In genomic region chr4:107448481-107448880, GRCm38 (mm10) we compare ENCODE assay signal across 13 mouse cellular contexts. TPM values are rescaled to one million over a fixed set of nuclear protein-coding genes. Genes with fewer than 3 reads are reported as not detected.
A peak's percentile ranks its signal among the peaks of the same experiment; 100 is the strongest.
DNase-seq lines count a peak whose midpoint lies in the region; ATAC-seq and TF ChIP-seq lines count a peak whose summit lies in the region.
"Had no signal": no experiment of that assay in that cellular context is flagged by ENCODE, and none has a peak within 500 bp of the region (broad histone marks: within the 10 kb centered on the region; RNA-seq: fewer than 3 reads in every experiment).

No protein-coding gene starts in this region.

- DNase-seq in gastrocnemius, postnatal 10 days = peak; percentile 34
- no peak for DNase-seq in gastrocnemius, postnatal 4 days (ENCODE audit: low spot score in 2 of 2)
- DNase-seq in liver (peak; percentile 33), CH12.LX (ENCODE audit: extremely low read depth) (peak; percentile 21)
- no peak for DNase-seq in liver, embryonic 11.5 days (ENCODE audit: low spot score)
- DNase-seq: cerebellum, adult 11-12 months; forebrain, postnatal 0 days had no signal

- dilution Hi-C loops in CH12.LX (cut with MboI; ENCODE audit: extremely low pct_ligation_motif_present, extremely low pct_unique_long_range_greater_than_20kb, low sequenced_read_pairs) = no loop called here

- no peaks in the 10 kb centered on the region for H3K36me3 ChIP-seq in liver, embryonic 11.5 days (ENCODE audit: control insufficient read depth, insufficient read depth, low read length)
- H3K36me3 ChIP-seq in CH12.LX (replicated peaks in 1 of 2; ENCODE audit: control insufficient read depth in 1 of 2, insufficient read depth in 1 of 2, low read length in 1 of 2) = no peaks in the 10 kb centered on the region
- no peaks in the 10 kb centered on the region for H3K36me3 ChIP-seq in hindbrain, embryonic 13.5 days
- H3K36me3 ChIP-seq in hindbrain, embryonic 12.5 days = no peaks in the 10 kb centered on the region
- H3K36me3 ChIP-seq: embryonic facial prominence, embryonic 13.5 days had no signal

- no peaks in the 10 kb centered on the region for H3K79me2 ChIP-seq in CH12.LX (replicated peaks; ENCODE audit: control insufficient read depth, extremely low read depth, insufficient read depth, poor library complexity, severe bottlenecking)

- WGBS in liver, embryonic 11.5 days = 85% methylated on average over 6 of the region's 6 CpGs
- 93% methylated on average over 6 of the region's 6 CpGs for WGBS in hindbrain, embryonic 13.5 days
- 92% methylated on average over 6 of the region's 6 CpGs for WGBS in hindbrain, embryonic 12.5 days

- H3K27ac ChIP-seq in liver, embryonic 11.5 days (ENCODE audit: low read depth, low read length) = no peak overlapping the region
- H3K27ac ChIP-seq in CH12.LX (ENCODE audit: insufficient read depth, low read depth) = no peak overlapping the region
- H3K27ac ChIP-seq in cortical plate, adult 2 months (ENCODE audit: insufficient read depth, low read length) = no peak overlapping the region
- no peak overlapping the region for H3K27ac ChIP-seq in hindbrain, embryonic 13.5 days
- no peak overlapping the region for H3K27ac ChIP-seq in hindbrain, embryonic 12.5 days
- H3K27ac ChIP-seq: embryonic facial prominence, embryonic 13.5 days had no signal

- peak; percentile 40 for TF ChIP-seq RAD21 in CH12.LX (IDR thresholded peaks at IDR 0.05; ENCODE audit: low read depth, low read length)

- H3K9me3 ChIP-seq in liver, embryonic 11.5 days (ENCODE audit: control insufficient read depth, low read length) = no peaks in the 10 kb centered on the region
- H3K9me3 ChIP-seq in CH12.LX (replicated peaks; ENCODE audit: low read length) = peaks cover 6% of the 10 kb centered on the region
- H3K9me3 ChIP-seq in hindbrain, embryonic 13.5 days = no peaks in the 10 kb centered on the region
- no peaks in the 10 kb centered on the region for H3K9me3 ChIP-seq in hindbrain, embryonic 12.5 days (replicated peaks)
- H3K9me3 ChIP-seq: embryonic facial prominence, embryonic 13.5 days had no signal

- no peak for ATAC-seq in liver, embryonic 11.5 days (replicated peaks; ENCODE audit: low FRiP score)
- no peak for ATAC-seq in hindbrain, embryonic 13.5 days (ENCODE audit: low FRiP score)
- no peak for ATAC-seq in hindbrain, embryonic 12.5 days (ENCODE audit: low FRiP score)
- ATAC-seq: activated CD4-positive, CD25-positive, alpha-beta regulatory T cell, adult 4 months; forebrain, postnatal 0 days had no signal

- H3K4me1 ChIP-seq in liver, embryonic 11.5 days (replicated peaks; ENCODE audit: control insufficient read depth, insufficient read depth, low read length) = no peaks in the 10 kb centered on the region
- H3K4me1 ChIP-seq in CH12.LX (ENCODE audit: control insufficient read depth in 1 of 2, insufficient read depth in 2 of 2) = peaks cover 2 to 4% of the 10 kb centered on the region in 2 experiments; a peak in 3 of 4 replicates
- no peaks in the 10 kb centered on the region for H3K4me1 ChIP-seq in cortical plate, adult 2 months (ENCODE audit: control insufficient read depth, insufficient read depth, low read length)
- H3K4me1 ChIP-seq in hindbrain, embryonic 13.5 days (replicated peaks) = peaks cover 8% of the 10 kb centered on the region; the same call in 1 of the 2 replicates
- H3K4me1 ChIP-seq in hindbrain, embryonic 12.5 days = peaks cover 8% of the 10 kb centered on the region

- no peak overlapping the region for H3K4me2 ChIP-seq in liver, embryonic 11.5 days
- no peak overlapping the region for H3K4me2 ChIP-seq in CH12.LX (ENCODE audit: insufficient read depth, low read depth, poor library complexity, severe bottlenecking)
- H3K4me2 ChIP-seq in hindbrain, embryonic 13.5 days = no peak overlapping the region
- no peak overlapping the region for H3K4me2 ChIP-seq in hindbrain, embryonic 12.5 days (replicated peaks)
- H3K4me2 ChIP-seq: embryonic facial prominence, embryonic 13.5 days had no signal

- TF ChIP-seq CTCF in CH12.LX (conservative IDR thresholded peaks at IDR 0.05 in 1 of 2, IDR thresholded peaks at IDR 0.05 in 1 of 2; ENCODE audit: low read depth in 2 of 2, low read length in 2 of 2) = peak in 1 of 2 experiments; percentile 62; a peak in 2 of 4 replicates
- 0 out of 2 replicates have a peak, but pooled peaks have one; percentile 14 for TF ChIP-seq CTCF in cortical plate, adult 2 months (IDR thresholded peaks at IDR 0.05; ENCODE audit: extremely low read depth, insufficient read depth, low read length)

- in situ Hi-C loops in CH12.LX (cut with MboI; ENCODE audit: low pct_ligation_motif_present, low pct_unique_long_range_greater_than_20kb, low sequenced_read_pairs) = loop anchor here (10.0 kb wide), 1 partner anchor 206 kb away; no protein-coding TSS in a partner anchor

- H3K4me3 ChIP-seq in liver, embryonic 11.5 days (ENCODE audit: low read depth, low read length) = no peak overlapping the region
- no peak overlapping the region for H3K4me3 ChIP-seq in CH12.LX (replicated peaks in 1 of 3; ENCODE audit: low read depth in 2 of 3, low read length in 2 of 3, poor library complexity in 1 of 3)
- no peak overlapping the region for H3K4me3 ChIP-seq in cortical plate, adult 2 months (ENCODE audit: insufficient read depth, low read length)
- no peak overlapping the region for H3K4me3 ChIP-seq in hindbrain, embryonic 13.5 days
- no peak overlapping the region for H3K4me3 ChIP-seq in hindbrain, embryonic 12.5 days
- H3K4me3 ChIP-seq: embryonic facial prominence, embryonic 13.5 days had no signal

- no peak for TF ChIP-seq EP300 in CH12.LX (IDR thresholded peaks at IDR 0.05; ENCODE audit: low read length)

- H3K27me3 ChIP-seq in liver, embryonic 11.5 days (replicated peaks; ENCODE audit: control insufficient read depth, insufficient read depth, low read length) = peaks cover 9% of the 10 kb centered on the region
- H3K27me3 ChIP-seq in CH12.LX (replicated peaks) = no peaks in the 10 kb centered on the region
- H3K27me3 ChIP-seq in hindbrain, embryonic 13.5 days = peaks cover 14% of the 10 kb centered on the region
- H3K27me3 ChIP-seq in hindbrain, embryonic 12.5 days = peaks cover 12% of the 10 kb centered on the region

- TF ChIP-seq POLR2A in CH12.LX (IDR thresholded peaks at IDR 0.05; ENCODE audit: low read depth, low read length) = no peak
- TF ChIP-seq POLR2A in cortical plate, adult 2 months (IDR thresholded peaks at IDR 0.05; ENCODE audit: extremely low read depth, insufficient read depth, low read length) = no peak

- no peak overlapping the region for H3K9ac ChIP-seq in liver, embryonic 11.5 days (ENCODE audit: low read depth, low read length)
- no peak overlapping the region for H3K9ac ChIP-seq in CH12.LX (ENCODE audit: insufficient read depth, low read depth)
- no peak overlapping the region for H3K9ac ChIP-seq in hindbrain, embryonic 13.5 days
- H3K9ac ChIP-seq in hindbrain, embryonic 12.5 days = no peak overlapping the region
- H3K9ac ChIP-seq: embryonic facial prominence, embryonic 13.5 days; forebrain, postnatal 0 days had no signal

TF ChIP-seq in CH12.LX, 34 proteins besides CTCF, POLR2A, EP300 and RAD21:
- TF ChIP-seq IRF4 (IDR thresholded peaks at IDR 0.05; ENCODE audit: low read depth, low read length) (no peak), SMC3 (IDR thresholded peaks at IDR 0.05; ENCODE audit: low read depth, low read length) (peak; percentile 43)

RNA-seq across cellular contexts. Expression of gene Glis1, which starts 14.1 kb away (rescaled TPM):
- total RNA-seq in gastrocnemius, postnatal 10 days (2021) = 1 to 10 TPM in 1 of 2 experiments, under 1 TPM in 1; 0.93 to 1.4 TPM
- total RNA-seq in gastrocnemius, postnatal 4 days (2021) = 1 to 10 TPM; 4.8 to 4.9 TPM
- 1.2 and 1.5 TPM in 2 replicates for polyA plus RNA-seq in liver, embryonic 11.5 days (2014; fragmentation: Nextera tagmentation; extraction: Ambion mirVana)
- total RNA-seq in CH12.LX (2012; rRNA removed) (0.08 TPM in 1 of 2 replicates, not detected in the other), CH12.LX (2014; rRNA removed) (0.17 TPM in 1 of 2 replicates, not detected in the other)
- polyA plus RNA-seq in CH12.LX (2012; ENCODE audit: insufficient read length, low read depth) = 1.3 and 2.2 TPM in 2 replicates
- 0.78 and 0.90 TPM in 2 replicates for polyA plus RNA-seq in cortical plate, adult 2 months (2012; rRNA removed)
- 1.7 and 1.8 TPM in 2 replicates for polyA plus RNA-seq in hindbrain, embryonic 13.5 days (2015; fragmentation: Nextera tagmentation; extraction: Ambion mirVana)
- polyA plus RNA-seq in hindbrain, embryonic 12.5 days (2016; fragmentation: Nextera tagmentation; extraction: Ambion mirVana) = 5.9 and 8.9 TPM in 2 replicates
- total RNA-seq: monocyte, adult 5-6 weeks had no signal
- polyA plus RNA-seq: activated CD4-positive, CD25-positive, alpha-beta regulatory T cell, adult 4 months had no signal

Comparison
In these comparisons a context has a peak if more than half of its experiments do, and no peak if none do; other contexts are left out.
1. DNase-seq: peak in gastrocnemius, postnatal 10 days (single experiment), liver (single experiment) and CH12.LX (single experiment); none in gastrocnemius, postnatal 4 days (0 of 2) and liver, embryonic 11.5 days (single experiment).